Mouse (Mus musculus): Measurements from ENCODE around the gene Mapk14. TPM values are rescaled to one million over a fixed set of nuclear protein-coding genes. Genes with fewer than 3 reads are reported as not detected.

The Mapk14 gene
- polyA plus RNA-seq, 1 experiment from 2014 or later, result 27.5 TPM

GRCm38 (mm10) chr17:28776817-28777216 lies 85.7 kb downstream of the Mapk14 start:
- Histone ChIP-seq H3K4me2 (no peak overlapping the region), H3K9me3 (no peaks in the 10 kb centered on the region), H3K9ac (no peak overlapping the region), H3K4me3 (no peak overlapping the region), H3K36me3 (replicated peaks) (no peaks in the 10 kb centered on the region), H3K27me3 (replicated peaks) (no peaks in the 10 kb centered on the region), H3K27ac (no peak overlapping the region), H3K4me1 (no peaks in the 10 kb centered on the region)
- WGBS, result 85% methylated on average over 3 of the region's 3 CpGs
- no peak for ATAC-seq (replicated peaks)

- H3K36me3 ChIP-seq (replicated peaks), result no peaks in the 10 kb centered on the region
- no peak for ATAC-seq (replicated peaks)
- no peak overlapping the region for H3K4me3 ChIP-seq
- H3K27ac ChIP-seq, result no peak overlapping the region
- no peak overlapping the region for H3K9ac ChIP-seq
- no peaks in the 10 kb centered on the region for H3K4me1 ChIP-seq
- H3K4me2 ChIP-seq, result no peak overlapping the region
- 89% methylated on average over 16 of the region's 16 CpGs for WGBS
- no peaks in the 10 kb centered on the region for H3K9me3 ChIP-seq
- H3K27me3 ChIP-seq (replicated peaks), result no peaks in the 10 kb centered on the region
Measured at GRCm38 (mm10) chr17:28777231-28778005, 86.3 kb downstream of the Mapk14 start.

- H3K27me3 ChIP-seq (replicated peaks), result no peaks in the 10 kb centered on the region
- WGBS, result 87% methylated on average over 3 of the region's 3 CpGs
- ATAC-seq (replicated peaks), result no peak
- H3K36me3 ChIP-seq (replicated peaks), result no peaks in the 10 kb centered on the region
- H3K9me3 ChIP-seq, result no peaks in the 10 kb centered on the region
- H3K9ac ChIP-seq, result no peak overlapping the region
- no peak overlapping the region for H3K4me2 ChIP-seq
- no peak overlapping the region for H3K27ac ChIP-seq
- no peak overlapping the region for H3K4me3 ChIP-seq
- no peaks in the 10 kb centered on the region for H3K4me1 ChIP-seq
Measured at GRCm38 (mm10) chr17:28779735-28780134, 88.6 kb downstream of the Mapk14 start.

- no peak overlapping the region for H3K27ac ChIP-seq
- no peaks in the 10 kb centered on the region for H3K9me3 ChIP-seq
- H3K4me1 ChIP-seq, result no peaks in the 10 kb centered on the region
- no peak for ATAC-seq (replicated peaks)
- H3K9ac ChIP-seq, result no peak overlapping the region
- H3K4me2 ChIP-seq, result no peak overlapping the region
- WGBS, result 81% methylated on average over 3 of the region's 3 CpGs
- H3K36me3 ChIP-seq (replicated peaks), result no peaks in the 10 kb centered on the region
- H3K4me3 ChIP-seq, result no peak overlapping the region
- no peaks in the 10 kb centered on the region for H3K27me3 ChIP-seq (replicated peaks)
Measured at GRCm38 (mm10) chr17:28780836-28781235, 89.7 kb downstream of the Mapk14 start.

GRCm38 (mm10) chr17:28781290-28782045 lies 90.3 kb downstream of the Mapk14 start:
- Histone ChIP-seq H3K4me3 (no peak overlapping the region), H3K36me3 (replicated peaks) (no peaks in the 10 kb centered on the region), H3K9me3 (no peaks in the 10 kb centered on the region), H3K4me2 (no peak overlapping the region), H3K27me3 (replicated peaks) (no peaks in the 10 kb centered on the region), H3K9ac (no peak overlapping the region), H3K4me1 (no peaks in the 10 kb centered on the region), H3K27ac (no peak overlapping the region)
- no peak for ATAC-seq (replicated peaks)
- 52% methylated on average over 9 of the region's 9 CpGs for WGBS

- Histone ChIP-seq H3K4me2 (no peak overlapping the region), H3K9me3 (no peaks in the 10 kb centered on the region), H3K4me3 (no peak overlapping the region), H3K9ac (no peak overlapping the region), H3K27ac (no peak overlapping the region), H3K27me3 (replicated peaks) (no peaks in the 10 kb centered on the region), H3K4me1 (no peaks in the 10 kb centered on the region), H3K36me3 (replicated peaks) (no peaks in the 10 kb centered on the region)
- ATAC-seq (replicated peaks), result no peak
- WGBS, result 85% methylated on average over 3 of the region's 3 CpGs
Measured at GRCm38 (mm10) chr17:28785036-28785435, 93.9 kb downstream of the Mapk14 start.

- no peaks in the 10 kb centered on the region for H3K9me3 ChIP-seq
- WGBS, result 97% methylated on average over 12 of the region's 12 CpGs
- no peaks in the 10 kb centered on the region for H3K27me3 ChIP-seq (replicated peaks)
- H3K36me3 ChIP-seq (replicated peaks), result no peaks in the 10 kb centered on the region
- H3K4me1 ChIP-seq, result no peaks in the 10 kb centered on the region
- H3K27ac ChIP-seq, result no peak overlapping the region
- no peak for ATAC-seq (replicated peaks)
- no peak overlapping the region for H3K9ac ChIP-seq
- no peak overlapping the region for H3K4me3 ChIP-seq
- H3K4me2 ChIP-seq, result no peak overlapping the region
Measured at GRCm38 (mm10) chr17:28787507-28787906, 96.4 kb downstream of the Mapk14 start.

GRCm38 (mm10) chr17:28797031-28797430 lies 105.9 kb downstream of the Mapk14 start:
- WGBS, result 90% methylated on average over 4 of the region's 4 CpGs
- H3K36me3 ChIP-seq (replicated peaks), result no peaks in the 10 kb centered on the region
- H3K9me3 ChIP-seq, result no peaks in the 10 kb centered on the region
- peaks cover 18% of the 10 kb centered on the region for H3K4me1 ChIP-seq
- no peak overlapping the region for H3K4me2 ChIP-seq
- H3K27me3 ChIP-seq (replicated peaks), result no peaks in the 10 kb centered on the region
- ATAC-seq (replicated peaks), result no peak
- H3K9ac ChIP-seq, result no peak overlapping the region
- no peak overlapping the region for H3K4me3 ChIP-seq
- H3K27ac ChIP-seq, result no peak overlapping the region

Other genes with a start within 250 kb of the Mapk14 start
- 37.3 and 39.8 TPM in 2 replicates for gene Fkbp5, start 173.8 kb upstream of the Mapk14 start, polyA plus RNA-seq (2015; fragmentation: Nextera tagmentation; extraction: Ambion mirVana)
- not detected in 2 replicates for gene Armc12, start 160.5 kb upstream of the Mapk14 start, polyA plus RNA-seq (2015; fragmentation: Nextera tagmentation; extraction: Ambion mirVana)
- not detected in 2 replicates for gene Clpsl2, start 141.9 kb upstream of the Mapk14 start, polyA plus RNA-seq (2015; fragmentation: Nextera tagmentation; extraction: Ambion mirVana)
- gene Clps, start 130.6 kb upstream of the Mapk14 start, polyA plus RNA-seq (2015; fragmentation: Nextera tagmentation; extraction: Ambion mirVana), result 0.36 TPM in 1 of 2 replicates, not detected in the other
- gene Lhfpl5, start 115.7 kb upstream of the Mapk14 start, polyA plus RNA-seq (2015; fragmentation: Nextera tagmentation; extraction: Ambion mirVana), result 11.3 and 11.4 TPM in 2 replicates
- 88.2 and 91.3 TPM in 2 replicates for gene Srpk1, start 68.6 kb upstream of the Mapk14 start, polyA plus RNA-seq (2015; fragmentation: Nextera tagmentation; extraction: Ambion mirVana)
- gene Slc26a8, start 1.1 kb upstream of the Mapk14 start, polyA plus RNA-seq (2015; fragmentation: Nextera tagmentation; extraction: Ambion mirVana), result 1.4 and 1.5 TPM in 2 replicates
- 2.4 TPM in 2 replicates for gene AC170998.1, start 34.8 kb downstream of the Mapk14 start, polyA plus RNA-seq (2015; fragmentation: Nextera tagmentation; extraction: Ambion mirVana)
- gene Mapk13, start 78.0 kb downstream of the Mapk14 start, polyA plus RNA-seq (2015; fragmentation: Nextera tagmentation; extraction: Ambion mirVana), result 0.86 and 1.1 TPM in 2 replicates
- 6.9 and 9.5 TPM in 2 replicates for gene Brpf3, start 109.8 kb downstream of the Mapk14 start, polyA plus RNA-seq (2015; fragmentation: Nextera tagmentation; extraction: Ambion mirVana)
- 0.05 and 0.10 TPM in 2 replicates for gene Pnpla1, start 167.1 kb downstream of the Mapk14 start, polyA plus RNA-seq (2015; fragmentation: Nextera tagmentation; extraction: Ambion mirVana)
- gene 4930539E08Rik, start 224.0 kb downstream of the Mapk14 start, polyA plus RNA-seq (2015; fragmentation: Nextera tagmentation; extraction: Ambion mirVana), result 1.7 and 2.5 TPM in 2 replicates